Mouse (Mus musculus): Measurements from ENCODE around the gene Htr1f. TPM values are rescaled to one million over a fixed set of nuclear protein-coding genes. Genes with fewer than 3 reads are reported as not detected.

The Htr1f gene
- 1.3 and 1.5 TPM in 2 replicates for polyA plus RNA-seq (2021; fragmentation: Nextera tagmentation)
- long read RNA-seq, experiment 1, partial matches to known transcripts = 1 of 5 reads
- long read RNA-seq, experiment 1, other reads (novel, unspliced or antisense) = 3 of 5 reads
- long read RNA-seq, experiment 2, transcript Htr1f-201 (3 exons, 2,579 nt) = major isoform, 15 of 16 reads
- long read RNA-seq, experiment 2, partial matches to known transcripts = 0 of 16 reads
- long read RNA-seq, experiment 2, other reads (novel, unspliced or antisense) = 1 of 16 reads

GRCm38 (mm10) chr16:65105184-65105931 is at the start of gene Htr1f:
Gene Htr1f (minus strand): TSS chr16:65105854.

Small RNA genes within 50 kb of the gene (microRNA-seq; reads per million reads assigned to microRNA genes)
- gene Gm23374 = not detected
